Mouse (Mus musculus): ENCODE data around the gene Grcc10.

Grcc10 gene

GRCm38 (mm10) chr6:124740888-124741761 lies at the start of gene Grcc10:
Gene Grcc10 (minus strand): TSS chr6:124741374.
- peak; percentile 89 to 93 for DNase-seq (ENCODE audit: low spot score in 2 of 2)

GRCm38 (mm10) chr6:124790121-124790520 lies 48.9 kb upstream of the Grcc10 start:
- no peak for DNase-seq (ENCODE audit: low spot score in 2 of 2)

- no peak for DNase-seq (ENCODE audit: low spot score in 2 of 2)
These were observed 48.3 kb upstream of the Grcc10 start for GRCm38 (mm10) chr6:124789519-124789918.

- no peak for DNase-seq (ENCODE audit: low spot score in 2 of 2)
These were observed 46.5 kb upstream of the Grcc10 start for GRCm38 (mm10) chr6:124787722-124788121.

- DNase-seq (ENCODE audit: low spot score in 2 of 2), result no peak
These were observed 45.7 kb upstream of the Grcc10 start for GRCm38 (mm10) chr6:124786756-124787420.

- peak; percentile 49 to 50 for DNase-seq (ENCODE audit: low spot score in 2 of 2)
These were observed 41.3 kb upstream of the Grcc10 start for GRCm38 (mm10) chr6:124782436-124782835.

- no peak for DNase-seq (ENCODE audit: low spot score in 2 of 2)
These were observed 39.7 kb upstream of the Grcc10 start for GRCm38 (mm10) chr6:124780917-124781316.

GRCm38 (mm10) chr6:124779984-124780416 lies 38.8 kb upstream of the Grcc10 start:
- DNase-seq (ENCODE audit: low spot score in 2 of 2), result no peak

GRCm38 (mm10) chr6:124779222-124779983 lies 38.2 kb upstream of the Grcc10 start, which contains the start of gene Lrrc23:
Gene Lrrc23 (minus strand): TSS chr6:124779727.
- DNase-seq (ENCODE audit: low spot score in 2 of 2), result peak; percentile 72 to 75

- no peak for DNase-seq (ENCODE audit: low spot score in 2 of 2)
These were observed 29.3 kb upstream of the Grcc10 start for GRCm38 (mm10) chr6:124770511-124770910.

- no peak for DNase-seq (ENCODE audit: low spot score in 2 of 2)
These were observed 28.8 kb upstream of the Grcc10 start for GRCm38 (mm10) chr6:124770013-124770412.

- peak in 1 of 2 experiments; percentile 50 for DNase-seq (ENCODE audit: low spot score in 2 of 2)
These were observed 28.1 kb upstream of the Grcc10 start, which contains the start of gene Eno2 for GRCm38 (mm10) chr6:124769101-124769765. Gene Eno2 (minus strand): TSS chr6:124769673.

GRCm38 (mm10) chr6:124768704-124769044 lies 27.5 kb upstream of the Grcc10 start:
- no peak for DNase-seq (ENCODE audit: low spot score in 2 of 2)

GRCm38 (mm10) chr6:124767920-124768703 lies 26.9 kb upstream of the Grcc10 start:
- DNase-seq (ENCODE audit: low spot score in 2 of 2), result no peak

- DNase-seq (ENCODE audit: low spot score in 2 of 2), result no peak
These were observed 26.4 kb upstream of the Grcc10 start for GRCm38 (mm10) chr6:124767536-124767919.

- no peak for DNase-seq (ENCODE audit: low spot score in 2 of 2)
These were observed 24.8 kb upstream of the Grcc10 start for GRCm38 (mm10) chr6:124765951-124766350.

- peak; percentile 77 to 87 for DNase-seq (ENCODE audit: low spot score in 2 of 2)
These were observed 18.1 kb upstream of the Grcc10 start for GRCm38 (mm10) chr6:124759259-124759658.

- no peak for DNase-seq (ENCODE audit: low spot score in 2 of 2)
These were observed 17.7 kb upstream of the Grcc10 start for GRCm38 (mm10) chr6:124758849-124759232.

GRCm38 (mm10) chr6:124757909-124758848 lies 17.0 kb upstream of the Grcc10 start:
- DNase-seq (ENCODE audit: low spot score in 2 of 2), result no peak

All from natural killer cell, adult 2 months (primary cell).